Mouse (Mus musculus): Measurements from ENCODE around the gene Ksr2. TPM values are rescaled to one million over a fixed set of nuclear protein-coding genes. Genes with fewer than 3 reads are reported as not detected.
"Not testable (repeated sequence)": the region's sequence is repeated elsewhere in the genome, so short reads cannot be mapped to it uniquely, and the experiment has no call there.

Ksr2 gene
- polyA plus RNA-seq, 1 experiment from 2014 or later, result 0.36 TPM

GRCm38 (mm10) chr5:117397371-117397770, 16.4 kb upstream of the Ksr2 start:
- Histone ChIP-seq H3K9ac (ENCODE audit: low read length) (no peak overlapping the region), H3K36me3 (ENCODE audit: control insufficient read depth, insufficient read depth, low read length) (no peaks in the 10 kb centered on the region), H3K27ac (ENCODE audit: low read length) (no peak overlapping the region), H3K4me3 (replicated peaks; ENCODE audit: low read length) (no peak overlapping the region), H3K4me1 (ENCODE audit: control insufficient read depth, insufficient read depth, low read length) (0 out of 2 replicates have a peak, but pooled peaks cover 3% of the 10 kb centered on the region), H3K27me3 (ENCODE audit: control insufficient read depth, insufficient read depth, low read length) (no peaks in the 10 kb centered on the region), H3K9me3 (replicated peaks; ENCODE audit: control insufficient read depth, low read length) (no peaks in the 10 kb centered on the region), H3K4me2 (ENCODE audit: low read depth, low read length) (no peak overlapping the region)
- WGBS, result 65% methylated on average over 6 of the region's 6 CpGs
- no peak for ATAC-seq (ENCODE audit: insufficient read depth, low FRiP score)

DNA sequence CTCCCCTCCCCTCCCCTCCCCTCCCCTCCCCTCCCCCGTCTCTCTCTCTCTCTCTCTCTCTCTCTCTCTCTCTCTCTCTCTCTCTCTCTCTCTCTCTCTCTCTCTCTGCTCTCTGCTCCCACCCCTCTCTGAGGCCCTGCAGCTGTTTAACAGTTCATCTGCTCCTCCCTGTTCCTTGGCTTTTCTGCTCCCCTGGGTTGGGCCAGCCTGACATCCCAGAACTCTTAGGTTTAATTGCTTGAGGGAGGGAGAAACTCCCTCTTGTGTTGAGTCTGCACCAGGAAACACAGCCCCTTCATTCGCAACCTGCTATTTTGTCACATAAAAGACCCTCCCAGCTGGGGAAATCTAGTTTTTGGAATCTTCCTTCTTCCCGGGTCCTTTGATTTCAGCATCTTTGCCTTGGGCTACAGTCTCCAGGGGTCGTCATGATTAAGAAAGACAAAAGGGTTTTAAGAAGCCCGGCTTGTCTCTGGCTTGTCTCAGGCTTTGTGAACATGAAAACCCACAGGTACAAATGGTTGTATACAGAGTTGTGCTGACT, 15.7 kb upstream of the Ksr2 start:
- peak; percentile 86; the same call in 1 of the 2 replicates for ATAC-seq (ENCODE audit: insufficient read depth, low FRiP score)
- 37% methylated on average over 4 of the region's 5 CpGs for WGBS
- Histone ChIP-seq H3K27ac (ENCODE audit: low read length) (peak overlapping the region; percentile 41; the same call in 1 of the 2 replicates), H3K36me3 (ENCODE audit: control insufficient read depth, insufficient read depth, low read length) (no peaks in the 10 kb centered on the region), H3K4me2 (ENCODE audit: low read depth, low read length) (no peak overlapping the region), H3K4me3 (replicated peaks; ENCODE audit: low read length) (no peak overlapping the region), H3K4me1 (ENCODE audit: control insufficient read depth, insufficient read depth, low read length) (0 out of 2 replicates have a peak, but pooled peaks cover 3% of the 10 kb centered on the region), H3K9ac (ENCODE audit: low read length) (no peak overlapping the region), H3K27me3 (ENCODE audit: control insufficient read depth, insufficient read depth, low read length) (no peaks in the 10 kb centered on the region), H3K9me3 (replicated peaks; ENCODE audit: control insufficient read depth, low read length) (no peaks in the 10 kb centered on the region)

- H3K4me1 ChIP-seq (ENCODE audit: control insufficient read depth, insufficient read depth, low read length), result 0 out of 2 replicates have a peak, but pooled peaks cover 3% of the 10 kb centered on the region
- no peak for ATAC-seq (ENCODE audit: insufficient read depth, low FRiP score)
- H3K36me3 ChIP-seq (ENCODE audit: control insufficient read depth, insufficient read depth, low read length), result no peaks in the 10 kb centered on the region
- WGBS, result 76% methylated on average over 9 of the region's 9 CpGs
- no peaks in the 10 kb centered on the region for H3K9me3 ChIP-seq (replicated peaks; ENCODE audit: control insufficient read depth, low read length)
- no peak overlapping the region for H3K9ac ChIP-seq (ENCODE audit: low read length)
- no peaks in the 10 kb centered on the region for H3K27me3 ChIP-seq (ENCODE audit: control insufficient read depth, insufficient read depth, low read length)
- H3K4me3 ChIP-seq (replicated peaks; ENCODE audit: low read length), result no peak overlapping the region
- no peak overlapping the region for H3K4me2 ChIP-seq (ENCODE audit: low read depth, low read length)
- no peak overlapping the region for H3K27ac ChIP-seq (ENCODE audit: low read length)
Observed at GRCm38 (mm10) chr5:117399281-117399680, 14.5 kb upstream of the Ksr2 start.

- no peaks in the 10 kb centered on the region for H3K4me1 ChIP-seq (ENCODE audit: control insufficient read depth, insufficient read depth, low read length)
- 73% methylated on average over 8 of the region's 8 CpGs for WGBS
- H3K9me3 ChIP-seq (replicated peaks; ENCODE audit: control insufficient read depth, low read length), result no peaks in the 10 kb centered on the region
- H3K4me2 ChIP-seq (ENCODE audit: low read depth, low read length), result no peak overlapping the region
- ATAC-seq (ENCODE audit: insufficient read depth, low FRiP score), result no peak
- no peak overlapping the region for H3K4me3 ChIP-seq (replicated peaks; ENCODE audit: low read length)
- no peak overlapping the region for H3K9ac ChIP-seq (ENCODE audit: low read length)
- no peaks in the 10 kb centered on the region for H3K27me3 ChIP-seq (ENCODE audit: control insufficient read depth, insufficient read depth, low read length)
- H3K27ac ChIP-seq (ENCODE audit: low read length), result no peak overlapping the region
- H3K36me3 ChIP-seq (ENCODE audit: control insufficient read depth, insufficient read depth, low read length), result no peaks in the 10 kb centered on the region
Observed at GRCm38 (mm10) chr5:117403609-117404008, 10.2 kb upstream of the Ksr2 start.

DNA sequence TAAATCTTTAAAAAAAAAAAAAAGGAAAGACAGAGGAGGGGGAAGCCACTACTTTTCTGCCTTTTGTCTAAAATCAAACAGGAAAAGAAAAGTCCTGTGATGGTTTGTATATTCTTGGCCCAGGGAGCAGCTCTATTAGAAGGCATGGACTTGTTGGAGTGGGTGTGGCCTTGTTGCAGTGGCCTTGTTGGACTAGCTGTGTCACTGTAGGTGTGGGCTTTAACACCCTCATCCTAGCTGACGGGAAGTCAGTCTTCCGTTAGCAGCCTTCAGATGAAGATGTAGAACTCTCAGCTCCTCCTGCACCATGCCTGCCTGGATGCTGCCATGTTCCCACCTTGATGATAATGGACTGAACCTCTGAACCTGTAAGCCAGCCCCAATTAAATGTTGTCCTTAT, 9.1 kb upstream of the Ksr2 start:
- 74% methylated on average over 2 of the region's 2 CpGs for WGBS
- not testable (repeated sequence) for H3K27ac ChIP-seq (ENCODE audit: low read length); ATAC-seq (ENCODE audit: insufficient read depth, low FRiP score); H3K36me3 ChIP-seq (ENCODE audit: control insufficient read depth, insufficient read depth, low read length); H3K9ac ChIP-seq (ENCODE audit: low read length); H3K27me3 ChIP-seq (ENCODE audit: control insufficient read depth, insufficient read depth, low read length); H3K4me1 ChIP-seq (ENCODE audit: control insufficient read depth, insufficient read depth, low read length); H3K4me2 ChIP-seq (ENCODE audit: low read depth, low read length); H3K9me3 ChIP-seq (replicated peaks; ENCODE audit: control insufficient read depth, low read length); H3K4me3 ChIP-seq (replicated peaks; ENCODE audit: low read length)

GRCm38 (mm10) chr5:117408216-117408615, 5.6 kb upstream of the Ksr2 start:
- 59% methylated on average over 4 of the region's 4 CpGs for WGBS
- Histone ChIP-seq H3K27ac (ENCODE audit: low read length) (no peak overlapping the region), H3K9me3 (replicated peaks; ENCODE audit: control insufficient read depth, low read length) (no peaks in the 10 kb centered on the region), H3K4me2 (ENCODE audit: low read depth, low read length) (no peak overlapping the region), H3K9ac (ENCODE audit: low read length) (no peak overlapping the region), H3K36me3 (ENCODE audit: control insufficient read depth, insufficient read depth, low read length) (no peaks in the 10 kb centered on the region), H3K4me1 (ENCODE audit: control insufficient read depth, insufficient read depth, low read length) (no peaks in the 10 kb centered on the region), H3K4me3 (replicated peaks; ENCODE audit: low read length) (no peak overlapping the region), H3K27me3 (ENCODE audit: control insufficient read depth, insufficient read depth, low read length) (peaks cover 17% of the 10 kb centered on the region)
- no peak for ATAC-seq (ENCODE audit: insufficient read depth, low FRiP score)

DNA sequence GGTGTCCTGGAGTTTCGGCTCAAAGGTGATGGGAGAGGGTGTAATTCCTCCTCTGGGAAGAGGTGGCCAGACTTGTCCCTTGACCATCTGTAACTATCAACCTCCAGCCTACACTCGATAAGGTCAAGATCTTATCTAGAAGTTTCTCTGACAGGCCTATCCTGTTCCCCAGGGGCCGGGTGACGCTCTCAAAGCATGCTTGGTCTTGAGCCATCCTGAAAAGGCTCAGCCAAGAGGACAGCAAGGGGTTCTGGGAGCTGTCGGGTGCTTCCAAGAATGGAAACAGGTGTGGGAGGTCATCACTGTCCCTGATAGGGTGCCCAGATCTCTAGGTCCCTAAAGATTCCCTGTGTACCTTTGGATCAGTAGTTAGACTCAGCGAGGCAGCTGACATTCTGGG, 4.4 kb upstream of the Ksr2 start:
- no peak overlapping the region for H3K4me3 ChIP-seq (replicated peaks; ENCODE audit: low read length)
- H3K9me3 ChIP-seq (replicated peaks; ENCODE audit: control insufficient read depth, low read length), result no peaks in the 10 kb centered on the region
- 60% methylated on average over 6 of the region's 6 CpGs for WGBS
- no peaks in the 10 kb centered on the region for H3K4me1 ChIP-seq (ENCODE audit: control insufficient read depth, insufficient read depth, low read length)
- no peak overlapping the region for H3K27ac ChIP-seq (ENCODE audit: low read length)
- no peak overlapping the region for H3K9ac ChIP-seq (ENCODE audit: low read length)
- H3K36me3 ChIP-seq (ENCODE audit: control insufficient read depth, insufficient read depth, low read length), result no peaks in the 10 kb centered on the region
- H3K27me3 ChIP-seq (ENCODE audit: control insufficient read depth, insufficient read depth, low read length), result peaks cover 28% of the 10 kb centered on the region
- no peak overlapping the region for H3K4me2 ChIP-seq (ENCODE audit: low read depth, low read length)
- ATAC-seq (ENCODE audit: insufficient read depth, low FRiP score), result no peak

- no peak overlapping the region; the same call in 1 of the 2 replicates for H3K9ac ChIP-seq (ENCODE audit: low read length)
- peaks cover 39% of the 10 kb centered on the region for H3K27me3 ChIP-seq (ENCODE audit: control insufficient read depth, insufficient read depth, low read length)
- ATAC-seq (ENCODE audit: insufficient read depth, low FRiP score), result no peak
- H3K4me1 ChIP-seq (ENCODE audit: control insufficient read depth, insufficient read depth, low read length), result no peaks in the 10 kb centered on the region
- no peaks in the 10 kb centered on the region for H3K36me3 ChIP-seq (ENCODE audit: control insufficient read depth, insufficient read depth, low read length)
- 4% methylated on average over 10 of the region's 10 CpGs for WGBS
- H3K4me2 ChIP-seq (ENCODE audit: low read depth, low read length), result peak overlapping the region; percentile 93
- no peaks in the 10 kb centered on the region for H3K9me3 ChIP-seq (replicated peaks; ENCODE audit: control insufficient read depth, low read length)
- peak overlapping the region; percentile 61 for H3K4me3 ChIP-seq (replicated peaks; ENCODE audit: low read length)
- H3K27ac ChIP-seq (ENCODE audit: low read length), result no peak overlapping the region
Observed at GRCm38 (mm10) chr5:117414611-117415010, 811 bp downstream of the Ksr2 start.

DNA sequence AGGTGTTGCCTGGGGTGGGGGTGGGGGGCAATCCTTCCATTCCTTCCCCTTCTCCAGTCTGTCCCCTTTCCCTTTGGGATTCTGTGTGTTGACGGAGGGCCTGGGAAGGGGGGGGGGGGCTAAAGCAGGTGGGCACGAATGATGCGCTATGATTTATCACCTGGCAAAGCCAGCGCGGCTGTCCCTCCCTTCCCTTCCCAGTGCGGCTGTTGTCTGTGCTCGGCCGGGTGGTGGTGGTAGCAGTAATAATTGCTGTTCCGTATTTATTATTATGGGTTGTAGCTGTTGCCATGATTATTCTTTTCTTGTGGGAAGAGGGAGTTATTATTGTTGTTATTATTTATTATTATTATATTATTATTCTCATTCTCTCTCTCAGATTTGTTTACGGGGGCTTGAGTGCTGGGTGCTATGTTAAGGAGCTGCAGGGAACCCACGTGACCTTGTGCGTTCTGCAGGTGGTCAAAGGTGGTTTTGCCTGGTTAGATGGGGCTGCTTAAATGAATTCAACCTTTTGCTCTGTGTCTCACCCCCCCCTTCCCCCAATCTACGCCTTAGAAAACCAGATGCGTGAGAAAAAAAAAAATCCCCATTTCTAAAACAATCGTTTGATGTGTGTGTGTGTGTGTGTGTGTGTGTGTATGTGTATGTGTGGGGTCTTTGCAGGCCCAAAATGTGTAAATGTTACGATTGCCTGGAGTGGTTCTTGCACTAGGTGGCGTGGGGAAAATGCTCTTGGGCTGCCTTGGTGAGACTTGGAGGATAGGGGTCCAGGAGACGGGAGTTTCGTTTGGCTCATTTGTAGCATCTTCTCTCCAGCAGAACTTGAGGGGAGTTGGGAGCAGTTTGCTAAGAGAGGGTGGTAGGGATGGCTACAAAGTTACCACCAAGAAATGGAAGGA, 1.5 kb downstream of the Ksr2 start:
- no peak for ATAC-seq (ENCODE audit: insufficient read depth, low FRiP score)
- Histone ChIP-seq H3K4me1 (ENCODE audit: control insufficient read depth, insufficient read depth, low read length) (no peaks in the 10 kb centered on the region), H3K27me3 (ENCODE audit: control insufficient read depth, insufficient read depth, low read length) (peaks cover 39% of the 10 kb centered on the region), H3K4me3 (replicated peaks; ENCODE audit: low read length) (peak overlapping the region; percentile 61; the same call in 1 of the 2 replicates), H3K9ac (ENCODE audit: low read length) (no peak overlapping the region), H3K36me3 (ENCODE audit: control insufficient read depth, insufficient read depth, low read length) (no peaks in the 10 kb centered on the region), H3K27ac (ENCODE audit: low read length) (no peak overlapping the region), H3K9me3 (replicated peaks; ENCODE audit: control insufficient read depth, low read length) (no peaks in the 10 kb centered on the region), H3K4me2 (ENCODE audit: low read depth, low read length) (no peak overlapping the region)
- WGBS, result 27% methylated on average over 19 of the region's 19 CpGs

Data from stomach, embryonic 16.5 days (tissue).